Mouse (Mus musculus) myocyte (in vitro differentiated cells): ENCODE results near the gene Tia1. TPM values are rescaled to one million over a fixed set of nuclear protein-coding genes. Genes with fewer than 3 reads are reported as not detected.
A peak's percentile ranks its signal among the peaks of the same experiment; 100 is the strongest.

Experiments used
- H3K27me3 ChIP-seq: one replicate; pipeline ENCODE4 v1.6.1; 2011; ENCODE audit not compliant: control insufficient read depth, insufficient read depth, insufficient read length
- H3K36me3 ChIP-seq: one replicate; pipeline ENCODE4 v1.6.1; 2011; ENCODE audit not compliant: control insufficient read depth, insufficient read depth
- H3K4me2 ChIP-seq: one replicate; pipeline ENCODE4 v1.6.1; 2011; ENCODE audit warnings: low read depth, control low read depth
- H3K4me3 ChIP-seq: one replicate; pipeline ENCODE4 v1.5.1; 2011; ENCODE audit warnings: mild to moderate bottlenecking, control low read depth, moderate library complexity
- H3K79me2 ChIP-seq: one replicate; pipeline ENCODE4 v1.6.1; 2011; ENCODE audit not compliant: control insufficient read depth, insufficient read depth
- H3ac ChIP-seq: one replicate; pipeline ENCODE4 v1.6.1; 2011; ENCODE audit not compliant: control insufficient read depth, insufficient read length
- CEBPB ChIP-seq: IDR thresholded peaks from 2 replicates; pipeline ENCODE4 v1.6.1; 2011; ENCODE audit warnings: mild to moderate bottlenecking, moderate library complexity; ENCODE audit not compliant: poor library complexity, insufficient read depth, severe bottlenecking
- E2F4 ChIP-seq: IDR thresholded peaks from one replicate; pipeline ENCODE4 v1.6.1; 2011; ENCODE audit warnings: mild to moderate bottlenecking, control low read depth, moderate library complexity; ENCODE audit not compliant: insufficient read depth
- MAX ChIP-seq: IDR thresholded peaks from one replicate; pipeline ENCODE4 v1.6.1; 2011; ENCODE audit warnings: low read depth, mild to moderate bottlenecking, control low read depth
- MYOD1 ChIP-seq, 3 experiments: IDR thresholded peaks; one replicate each; pipeline ENCODE4 v1.6.1; 2011; ENCODE audit warnings: control low read depth in 2 of 3, low read depth in 2 of 3, mild to moderate bottlenecking in 2 of 3, moderate library complexity in 1 of 3; ENCODE audit not compliant: insufficient read length in 2 of 3, control insufficient read depth in 1 of 3
- MYOG ChIP-seq, 3 experiments: IDR thresholded peaks; one replicate each; pipeline ENCODE4 v1.6.1; 2011; ENCODE audit warnings: control low read depth in 2 of 3, low read depth in 2 of 3, mild to moderate bottlenecking in 2 of 3; ENCODE audit not compliant: insufficient read length in 2 of 3, control insufficient read depth in 1 of 3, insufficient read depth in 1 of 3
- POLR2A ChIP-seq: IDR thresholded peaks from one replicate; pipeline ENCODE4 v1.6.1; 2011; ENCODE audit warnings: low read depth, mild to moderate bottlenecking, control low read depth, moderate library complexity; ENCODE audit not compliant: insufficient read length
- POLR2AphosphoS2 ChIP-seq: IDR thresholded peaks from one replicate; pipeline ENCODE4 v1.6.1; 2011; ENCODE audit warnings: low read depth, control low read depth; ENCODE audit not compliant: insufficient read length
- REST ChIP-seq: IDR thresholded peaks from one replicate; pipeline ENCODE4 v1.6.1; 2011; ENCODE audit warnings: mild to moderate bottlenecking, control low read depth, moderate library complexity; ENCODE audit not compliant: insufficient read depth, insufficient read length
- SRF ChIP-seq: IDR thresholded peaks from one replicate; pipeline ENCODE4 v1.6.1; 2011; ENCODE audit warnings: low read depth; ENCODE audit not compliant: control insufficient read depth, insufficient read length
- TCF12 ChIP-seq: IDR thresholded peaks from one replicate; pipeline ENCODE4 v1.6.1; 2011; ENCODE audit warnings: mild to moderate bottlenecking, control low read depth; ENCODE audit not compliant: poor library complexity, insufficient read depth, severe bottlenecking
- TCF3 ChIP-seq: IDR thresholded peaks from one replicate; pipeline ENCODE4 v1.6.1; 2011; ENCODE audit warnings: low read depth, control low read depth; ENCODE audit not compliant: insufficient read length
- USF1 ChIP-seq: IDR thresholded peaks from one replicate; pipeline ENCODE4 v1.6.1; 2011; ENCODE audit warnings: low read depth, mild to moderate bottlenecking, control low read depth, moderate library complexity
- polyA plus RNA-seq: library from polyadenylated mRNA; unstranded; fragments of >200 nt; fragmentation: generic; extraction: Trizol; gene quantifications from one replicate; pipeline ENCODE4 v1.2.1, GENCODE M21; 2012; ENCODE audit warnings: missing spikeins

Tia1 gene
- polyA plus RNA-seq, 1 experiment: 12.8 TPM

GRCm38 (mm10) chr6:86431531-86431930, 27.5 kb downstream of the Tia1 start:
- Histone ChIP-seq H3K27me3 (no peaks in the 10 kb centered on the region), H3K79me2 (no peaks in the 10 kb centered on the region), H3ac (no peak overlapping the region), H3K4me2 (no peak overlapping the region), H3K36me3 (peaks cover 68% of the 10 kb centered on the region), H3K4me3 (no peak overlapping the region)
- TF ChIP-seq E2F4 (no peak), POLR2AphosphoS2 (no peak), TCF12 (no peak), TCF3 (no peak), MYOD1 (IDR thresholded peaks at IDR 0.05; ENCODE audit: control insufficient read depth in 1 of 3, insufficient read length in 2 of 3, low read depth in 2 of 3) (no peak), CEBPB (no peak), POLR2A (no peak), USF1 (no peak), REST (no peak), SRF (no peak), MYOG (IDR thresholded peaks at IDR 0.05; ENCODE audit: control insufficient read depth in 1 of 3, insufficient read depth in 1 of 3, insufficient read length in 2 of 3, low read depth in 2 of 3) (no peak), MAX (no peak)

GRCm38 (mm10) chr6:86433696-86434095, 29.7 kb downstream of the Tia1 start:
- no peak overlapping the region for H3K4me3 ChIP-seq
- no peak overlapping the region for H3K4me2 ChIP-seq
- no peak for TF ChIP-seq SRF
- TF ChIP-seq CEBPB: no peak
- no peak for TF ChIP-seq POLR2AphosphoS2
- TF ChIP-seq MYOD1 (IDR thresholded peaks at IDR 0.05; ENCODE audit: control insufficient read depth in 1 of 3, insufficient read length in 2 of 3, low read depth in 2 of 3): no peak
- no peak for TF ChIP-seq E2F4
- TF ChIP-seq USF1: no peak
- TF ChIP-seq TCF12: no peak
- no peak for TF ChIP-seq MYOG (IDR thresholded peaks at IDR 0.05; ENCODE audit: control insufficient read depth in 1 of 3, insufficient read depth in 1 of 3, insufficient read length in 2 of 3, low read depth in 2 of 3)
- no peak for TF ChIP-seq TCF3
- TF ChIP-seq MAX: no peak
- no peak for TF ChIP-seq REST
- TF ChIP-seq POLR2A: no peak
- H3K36me3 ChIP-seq: peaks cover 46% of the 10 kb centered on the region
- no peak overlapping the region for H3ac ChIP-seq
- H3K27me3 ChIP-seq: no peaks in the 10 kb centered on the region
- no peaks in the 10 kb centered on the region for H3K79me2 ChIP-seq

- H3K4me2 ChIP-seq: peak overlapping the region; percentile 97
- H3K27me3 ChIP-seq: no peaks in the 10 kb centered on the region
- peak overlapping the region; percentile 74 for H3K4me3 ChIP-seq
- peaks cover 11% of the 10 kb centered on the region for H3K79me2 ChIP-seq
- peak overlapping the region; percentile 67 for H3ac ChIP-seq
- peaks cover 20% of the 10 kb centered on the region for H3K36me3 ChIP-seq
- peak; percentile 21 for TF ChIP-seq POLR2A
- no peak for TF ChIP-seq MAX
- TF ChIP-seq CEBPB: no peak
- TF ChIP-seq POLR2AphosphoS2: peak; percentile 79
- no peak for TF ChIP-seq TCF12
- TF ChIP-seq MYOG (IDR thresholded peaks at IDR 0.05; ENCODE audit: control insufficient read depth in 1 of 3, insufficient read depth in 1 of 3, insufficient read length in 2 of 3, low read depth in 2 of 3): no peak
- TF ChIP-seq SRF: no peak
Observed at GRCm38 (mm10) chr6:86437711-86438110, 33.7 kb downstream of the Tia1 start.

GRCm38 (mm10) chr6:86438272-86439118, 34.5 kb downstream of the Tia1 start, which contains the start of gene C87436:
TSS of gene C87436 (plus strand) at chr6:86438374.
- Histone ChIP-seq H3K36me3 (peaks cover 14% of the 10 kb centered on the region), H3ac (peak within 1 kb of the TSS; percentile 67), H3K79me2 (peaks cover 11% of the 10 kb centered on the region), H3K4me3 (peak within 1 kb of the TSS; percentile 74), H3K27me3 (no peaks in the 10 kb centered on the region), H3K4me2 (peak within 1 kb of the TSS; percentile 97)
- TF ChIP-seq USF1 (peak; percentile 100), REST (no peak), E2F4 (peak; percentile 64), TCF12 (no peak), TCF3 (no peak), POLR2AphosphoS2 (peak; percentile 95), MYOD1 (IDR thresholded peaks at IDR 0.05; ENCODE audit: control insufficient read depth in 1 of 3, insufficient read length in 2 of 3, low read depth in 2 of 3) (no peak), POLR2A (peak; percentile 68), MAX (peak; percentile 38), SRF (peak; percentile 77), MYOG (IDR thresholded peaks at IDR 0.05; ENCODE audit: control insufficient read depth in 1 of 3, insufficient read depth in 1 of 3, insufficient read length in 2 of 3, low read depth in 2 of 3) (peak in 1 of 3 experiments; percentile 11), CEBPB (no peak)
